Mouse (Mus musculus) lung, adult 2 months (tissue): Measurements from ENCODE around the gene Plxna2.

Experiments
- CTCF ChIP-seq: fragments of 200-500 bp; IDR thresholded peaks from 2 replicates; pipeline ENCODE4 v1.5.1; 2011; ENCODE audit warnings: mild to moderate bottlenecking, low read length, control low read depth; ENCODE audit not compliant: insufficient read depth
- POLR2A ChIP-seq: fragments of 200-500 bp; IDR thresholded peaks from 2 replicates; pipeline ENCODE4 v1.6.1; 2011; ENCODE audit warnings: low read depth, mild to moderate bottlenecking, control low read depth, low read length, borderline replicate concordance; ENCODE audit errors: extremely low read depth

DNA sequence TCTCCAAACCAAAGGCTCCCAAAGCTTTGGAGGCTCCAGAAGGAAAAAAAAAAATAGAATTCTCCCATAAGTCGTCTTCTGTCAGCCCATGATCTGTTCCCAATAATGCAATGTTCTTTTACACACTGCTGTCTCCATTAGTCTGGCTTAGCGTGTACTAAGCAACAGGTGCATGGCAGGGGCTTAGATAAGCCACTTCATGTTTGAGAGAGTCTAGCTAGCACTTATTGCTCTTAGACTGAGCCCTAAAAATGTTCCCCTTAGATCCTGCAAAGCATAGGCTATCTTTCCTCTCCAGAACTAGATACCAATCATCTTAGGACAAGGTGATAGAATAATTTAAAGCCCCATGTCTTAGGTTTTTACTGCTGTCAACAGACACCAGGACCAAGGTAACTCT, 156.3 kb downstream of the Plxna2 start:
- no peak for TF ChIP-seq POLR2A
- TF ChIP-seq CTCF = no peak
